Mouse (Mus musculus): Measurements from ENCODE around the gene Vmn1r44. TPM values are rescaled to one million over a fixed set of nuclear protein-coding genes. Genes with fewer than 3 reads are reported as not detected.

Gene Vmn1r44
- polyA plus RNA-seq, 1 experiment from 2014 or later, result not detected

Other genes with a start within 250 kb of the Vmn1r44 start
- gene Txnrd3, start 239.7 kb upstream of the Vmn1r44 start, polyA plus RNA-seq (2016; fragmentation: Nextera tagmentation; extraction: Ambion mirVana), result 9.9 and 12.0 TPM in 2 replicates
- gene Vmn1r40, start 176.1 kb upstream of the Vmn1r44 start, polyA plus RNA-seq (2016; fragmentation: Nextera tagmentation; extraction: Ambion mirVana), result not detected in 2 replicates
- gene Vmn1r41, start 142.9 kb upstream of the Vmn1r44 start, polyA plus RNA-seq (2016; fragmentation: Nextera tagmentation; extraction: Ambion mirVana), result not detected in 2 replicates
- not detected in 2 replicates for gene Vmn1r42, start 7.2 kb upstream of the Vmn1r44 start, polyA plus RNA-seq (2016; fragmentation: Nextera tagmentation; extraction: Ambion mirVana)
- not detected in 2 replicates for gene Vmn1r43, start 7.2 kb upstream of the Vmn1r44 start, polyA plus RNA-seq (2016; fragmentation: Nextera tagmentation; extraction: Ambion mirVana)
- not detected in 2 replicates for gene Vmn1r45, start 56.9 kb downstream of the Vmn1r44 start, polyA plus RNA-seq (2016; fragmentation: Nextera tagmentation; extraction: Ambion mirVana)
- gene Vmn1r46, start 85.7 kb downstream of the Vmn1r44 start, polyA plus RNA-seq (2016; fragmentation: Nextera tagmentation; extraction: Ambion mirVana), result not detected in 2 replicates
- gene Vmn1r47, start 132.5 kb downstream of the Vmn1r44 start, polyA plus RNA-seq (2016; fragmentation: Nextera tagmentation; extraction: Ambion mirVana), result not detected in 2 replicates
- gene Vmn1r48, start 153.2 kb downstream of the Vmn1r44 start, polyA plus RNA-seq (2016; fragmentation: Nextera tagmentation; extraction: Ambion mirVana), result not detected in 2 replicates
- not detected in 2 replicates for gene Vmn1r49, start 194.8 kb downstream of the Vmn1r44 start, polyA plus RNA-seq (2016; fragmentation: Nextera tagmentation; extraction: Ambion mirVana)
- not detected in 2 replicates for gene Vmn1r50, start 217.8 kb downstream of the Vmn1r44 start, polyA plus RNA-seq (2016; fragmentation: Nextera tagmentation; extraction: Ambion mirVana)
- not detected in 2 replicates for gene Vmn1r51, start 238.9 kb downstream of the Vmn1r44 start, polyA plus RNA-seq (2016; fragmentation: Nextera tagmentation; extraction: Ambion mirVana)

All from hindbrain, embryonic 10.5 days (tissue).